Mouse (Mus musculus): ENCODE results near the gene Krt19.
A peak's percentile ranks its signal among the peaks of the same experiment; 100 is the strongest.

The Krt19 gene

GRCm38 (mm10) chr11:100148615-100149330, at the start of gene Krt19:
TSS of gene Krt19 (minus strand) at chr11:100148665.
- no peak for DNase-seq

GRCm38 (mm10) chr11:100192992-100193391, 44.5 kb upstream of the Krt19 start, which contains the start of gene Krt9:
TSS of gene Krt9 (minus strand) at chr11:100193246.
- DNase-seq = no peak

GRCm38 (mm10) chr11:100191820-100192219, 43.4 kb upstream of the Krt19 start:
- DNase-seq = no peak

- no peak for DNase-seq
Measured at GRCm38 (mm10) chr11:100186736-100187135, 38.3 kb upstream of the Krt19 start.

- no peak for DNase-seq
Measured at GRCm38 (mm10) chr11:100181725-100182124, 33.3 kb upstream of the Krt19 start.

- DNase-seq = no peak
Measured at GRCm38 (mm10) chr11:100179260-100179659, 30.8 kb upstream of the Krt19 start.

GRCm38 (mm10) chr11:100178307-100178706, 29.8 kb upstream of the Krt19 start:
- DNase-seq = no peak

- DNase-seq = no peak
Measured at GRCm38 (mm10) chr11:100176791-100177190, 28.3 kb upstream of the Krt19 start.

GRCm38 (mm10) chr11:100168765-100169762, 20.6 kb upstream of the Krt19 start:
- peak; percentile 75 for DNase-seq

- DNase-seq = no peak
Measured at GRCm38 (mm10) chr11:100168071-100168470, 19.6 kb upstream of the Krt19 start.

GRCm38 (mm10) chr11:100164392-100164791, 15.9 kb upstream of the Krt19 start:
- DNase-seq = no peak

- no peak for DNase-seq
Measured at GRCm38 (mm10) chr11:100157908-100158477, 9.5 kb upstream of the Krt19 start.

- DNase-seq = no peak
Measured at GRCm38 (mm10) chr11:100157331-100157730, 8.9 kb upstream of the Krt19 start.

- no peak for DNase-seq
Measured at GRCm38 (mm10) chr11:100155497-100156255, 7.2 kb upstream of the Krt19 start.

GRCm38 (mm10) chr11:100147566-100148353, 705 bp downstream of the Krt19 start:
- no peak for DNase-seq

GRCm38 (mm10) chr11:100145858-100146560, 2.5 kb downstream of the Krt19 start:
- no peak for DNase-seq

GRCm38 (mm10) chr11:100145104-100145503, 3.4 kb downstream of the Krt19 start:
- DNase-seq = no peak

- no peak for DNase-seq
Measured at GRCm38 (mm10) chr11:100140966-100141365, 7.5 kb downstream of the Krt19 start.

GRCm38 (mm10) chr11:100139391-100139790, 9.1 kb downstream of the Krt19 start:
- DNase-seq = no peak

GRCm38 (mm10) chr11:100138809-100139208, 9.7 kb downstream of the Krt19 start:
- DNase-seq = no peak

GRCm38 (mm10) chr11:100137693-100138092, 10.8 kb downstream of the Krt19 start:
- no peak for DNase-seq

All from thymus, postnatal 4 days (tissue).